Mouse (Mus musculus): Measurements from ENCODE around the gene Itprid1. TPM values are rescaled to one million over a fixed set of nuclear protein-coding genes. Genes with fewer than 3 reads are reported as not detected.

The Itprid1 gene
- polyA plus RNA-seq, 1 experiment from 2014 or later, result not detected

- Histone ChIP-seq H3K36me3 (no peaks in the 10 kb centered on the region), H3K9me3 (no peaks in the 10 kb centered on the region), H3K27ac (no peak overlapping the region), H3K4me1 (no peaks in the 10 kb centered on the region), H3K27me3 (ENCODE audit: insufficient read depth, poor library complexity, severe bottlenecking) (0 out of 2 replicates have a peak, but pooled peaks cover 4% of the 10 kb centered on the region), H3K4me3 (no peak overlapping the region)
- peak; percentile 17 for DNase-seq (ENCODE audit: low spot score)
- WGBS, result 55% methylated on average over 1 of the region's 1 CpGs
Measured at GRCm38 (mm10) chr6:55812353-55812752, 24.3 kb upstream of the Itprid1 start.

GRCm38 (mm10) chr6:55814184-55814926 is 22.3 kb upstream of the Itprid1 start:
- no peak overlapping the region for H3K27ac ChIP-seq
- H3K4me3 ChIP-seq, result no peak overlapping the region
- no peaks in the 10 kb centered on the region for H3K9me3 ChIP-seq
- no peak for DNase-seq (ENCODE audit: low spot score)
- WGBS, result 66% methylated on average over 12 of the region's 12 CpGs
- no peaks in the 10 kb centered on the region for H3K36me3 ChIP-seq
- H3K27me3 ChIP-seq (ENCODE audit: insufficient read depth, poor library complexity, severe bottlenecking), result 0 out of 2 replicates have a peak, but pooled peaks cover 4% of the 10 kb centered on the region
- no peaks in the 10 kb centered on the region for H3K4me1 ChIP-seq

GRCm38 (mm10) chr6:55816911-55817310 is 19.8 kb upstream of the Itprid1 start:
- Histone ChIP-seq H3K27me3 (ENCODE audit: insufficient read depth, poor library complexity, severe bottlenecking) (no peaks in the 10 kb centered on the region), H3K36me3 (no peaks in the 10 kb centered on the region), H3K4me3 (no peak overlapping the region), H3K4me1 (no peaks in the 10 kb centered on the region), H3K27ac (no peak overlapping the region), H3K9me3 (no peaks in the 10 kb centered on the region)
- no peak for DNase-seq (ENCODE audit: low spot score)
- WGBS, result 73% methylated on average over 5 of the region's 5 CpGs

- Histone ChIP-seq H3K4me1 (no peaks in the 10 kb centered on the region), H3K4me3 (no peak overlapping the region), H3K36me3 (no peaks in the 10 kb centered on the region), H3K27me3 (ENCODE audit: insufficient read depth, poor library complexity, severe bottlenecking) (no peaks in the 10 kb centered on the region), H3K27ac (no peak overlapping the region), H3K9me3 (no peaks in the 10 kb centered on the region)
- DNase-seq (ENCODE audit: low spot score), result no peak
- whole genome bisulfite sequencing, result 81% methylated on average over 6 of the region's 6 CpGs
Measured at GRCm38 (mm10) chr6:55829722-55830121, 7.0 kb upstream of the Itprid1 start.

DNA sequence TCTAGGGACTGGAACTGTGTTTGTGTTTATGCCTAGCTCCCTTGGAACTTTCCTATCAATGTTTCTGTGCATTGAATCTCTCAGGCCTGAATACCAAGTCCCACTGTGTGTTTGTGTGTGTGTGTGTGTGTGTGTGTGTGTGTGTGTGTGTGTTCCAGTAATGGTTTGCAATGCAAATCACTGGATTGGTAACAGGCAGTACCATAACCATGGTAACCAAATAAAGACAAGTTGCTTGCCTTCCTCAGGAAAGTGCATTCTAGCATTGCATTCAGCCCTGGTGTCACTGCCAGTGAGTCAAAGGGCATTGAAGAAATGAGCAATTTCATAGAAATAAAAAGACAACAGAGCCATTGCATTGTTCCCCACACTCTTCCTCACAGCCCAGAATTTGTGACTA is 15.9 kb downstream of the Itprid1 start:
- no peaks in the 10 kb centered on the region for H3K27me3 ChIP-seq (ENCODE audit: insufficient read depth, poor library complexity, severe bottlenecking)
- H3K36me3 ChIP-seq, result no peaks in the 10 kb centered on the region
- no peaks in the 10 kb centered on the region for H3K9me3 ChIP-seq
- no peak overlapping the region for H3K4me3 ChIP-seq
- H3K4me1 ChIP-seq, result no peaks in the 10 kb centered on the region
- no peak for DNase-seq (ENCODE audit: low spot score)
- H3K27ac ChIP-seq, result no peak overlapping the region

- H3K4me1 ChIP-seq, result no peaks in the 10 kb centered on the region
- H3K27ac ChIP-seq, result no peak overlapping the region
- DNase-seq (ENCODE audit: low spot score), result no peak
- no peaks in the 10 kb centered on the region for H3K9me3 ChIP-seq
- no peaks in the 10 kb centered on the region for H3K36me3 ChIP-seq
- WGBS, result 87% methylated on average over 4 of the region's 4 CpGs
- no peaks in the 10 kb centered on the region for H3K27me3 ChIP-seq (ENCODE audit: insufficient read depth, poor library complexity, severe bottlenecking)
- no peak overlapping the region for H3K4me3 ChIP-seq
Measured at GRCm38 (mm10) chr6:55856085-55856484, 19.4 kb downstream of the Itprid1 start.

- 54% methylated on average over 2 of the region's 2 CpGs for WGBS
- H3K4me3 ChIP-seq, result no peak overlapping the region
Measured at GRCm38 (mm10) chr6:55865206-55865605, 28.5 kb downstream of the Itprid1 start.

DNA sequence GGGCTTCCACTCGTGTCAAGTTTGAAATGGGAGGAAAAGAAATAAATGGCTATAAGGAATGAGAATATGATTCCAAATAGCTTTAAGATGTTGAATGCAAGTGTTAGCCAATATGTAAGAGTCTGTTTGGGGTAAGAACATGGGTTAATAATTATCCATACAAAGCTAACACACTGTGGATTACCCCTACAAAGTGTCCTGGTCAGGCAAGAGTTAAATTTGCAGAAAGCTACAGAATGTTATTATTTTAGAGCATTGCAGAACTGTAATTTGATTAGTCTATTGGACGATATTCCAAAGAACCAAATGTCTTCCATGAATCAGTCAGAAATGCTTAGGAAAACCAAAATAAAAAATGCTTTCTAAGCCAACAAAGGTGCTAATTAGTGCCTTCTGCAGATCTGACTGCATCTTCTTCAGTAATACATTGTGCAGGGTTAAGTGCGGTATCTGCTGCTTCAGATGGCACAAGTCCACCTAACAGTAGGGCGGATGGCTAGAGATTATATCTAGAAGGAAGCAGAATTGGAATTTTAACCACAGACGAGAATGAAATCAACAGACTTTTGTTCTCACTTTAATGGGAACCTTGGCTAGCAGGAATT is 42.8 kb downstream of the Itprid1 start:
- Histone ChIP-seq H3K4me3 (no peak overlapping the region), H3K4me1 (no peaks in the 10 kb centered on the region), H3K27me3 (ENCODE audit: insufficient read depth, poor library complexity, severe bottlenecking) (no peaks in the 10 kb centered on the region), H3K9me3 (no peaks in the 10 kb centered on the region), H3K36me3 (no peaks in the 10 kb centered on the region), H3K27ac (no peak overlapping the region)
- WGBS, result 70% methylated on average over 5 of the region's 5 CpGs
- no peak for DNase-seq (ENCODE audit: low spot score)

More at GRCm38 (mm10) chr6:55865206-55865605, 28.5 kb downstream of the Itprid1 start:
- Histone ChIP-seq H3K27me3 (ENCODE audit: insufficient read depth, poor library complexity, severe bottlenecking) (no peaks in the 10 kb centered on the region), H3K4me1 (no peaks in the 10 kb centered on the region), H3K36me3 (no peaks in the 10 kb centered on the region), H3K9me3 (no peaks in the 10 kb centered on the region), H3K27ac (no peak overlapping the region)
- no peak for DNase-seq (ENCODE audit: low spot score)

DNA sequence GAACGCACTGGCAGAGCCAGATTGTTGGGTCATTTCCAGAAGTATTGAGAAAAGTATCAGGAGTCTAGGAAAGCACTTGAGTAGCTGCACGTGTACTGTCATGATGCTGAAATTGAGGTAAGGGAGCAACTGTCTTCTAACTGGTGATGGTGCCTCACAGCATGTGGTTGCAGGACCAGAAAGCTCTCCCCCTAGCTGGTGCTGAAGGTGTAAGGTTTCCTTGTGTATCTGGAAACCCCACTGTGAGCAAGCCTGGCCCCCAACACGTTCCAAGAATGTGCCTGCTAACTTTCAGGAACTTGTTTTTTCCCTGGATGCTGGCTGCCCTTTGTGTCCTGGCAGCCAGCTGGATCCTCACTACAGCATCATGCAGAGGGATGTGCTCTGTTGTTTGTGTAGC is 44.2 kb downstream of the Itprid1 start:
- no peaks in the 10 kb centered on the region for H3K4me1 ChIP-seq

GRCm38 (mm10) chr6:55887598-55887997 is 50.9 kb downstream of the Itprid1 start:
- DNase-seq (ENCODE audit: low spot score), result no peak
- no peak overlapping the region for H3K4me3 ChIP-seq
- no peaks in the 10 kb centered on the region for H3K4me1 ChIP-seq
- no peaks in the 10 kb centered on the region for H3K36me3 ChIP-seq
- H3K27ac ChIP-seq, result no peak overlapping the region
- H3K9me3 ChIP-seq, result no peaks in the 10 kb centered on the region
- H3K27me3 ChIP-seq (ENCODE audit: insufficient read depth, poor library complexity, severe bottlenecking), result no peaks in the 10 kb centered on the region
- WGBS, result 74% methylated on average over 1 of the region's 1 CpGs

More for the DNA sequence above, 44.2 kb downstream of the Itprid1 start:
- Histone ChIP-seq H3K4me3 (no peak overlapping the region), H3K9me3 (no peaks in the 10 kb centered on the region), H3K27ac (no peak overlapping the region), H3K27me3 (ENCODE audit: insufficient read depth, poor library complexity, severe bottlenecking) (no peaks in the 10 kb centered on the region), H3K36me3 (no peaks in the 10 kb centered on the region)
- 11% methylated on average over 3 of the region's 3 CpGs for WGBS
- DNase-seq (ENCODE audit: low spot score), result no peak

GRCm38 (mm10) chr6:55901568-55902328 is 65.1 kb downstream of the Itprid1 start:
- no peaks in the 10 kb centered on the region for H3K9me3 ChIP-seq
- H3K36me3 ChIP-seq, result no peaks in the 10 kb centered on the region
- no peak overlapping the region for H3K4me3 ChIP-seq
- no peak overlapping the region for H3K27ac ChIP-seq
- H3K4me1 ChIP-seq, result no peaks in the 10 kb centered on the region
- DNase-seq (ENCODE audit: low spot score), result no peak
- 77% methylated on average over 5 of the region's 5 CpGs for WGBS
- no peaks in the 10 kb centered on the region for H3K27me3 ChIP-seq (ENCODE audit: insufficient read depth, poor library complexity, severe bottlenecking)

DNA sequence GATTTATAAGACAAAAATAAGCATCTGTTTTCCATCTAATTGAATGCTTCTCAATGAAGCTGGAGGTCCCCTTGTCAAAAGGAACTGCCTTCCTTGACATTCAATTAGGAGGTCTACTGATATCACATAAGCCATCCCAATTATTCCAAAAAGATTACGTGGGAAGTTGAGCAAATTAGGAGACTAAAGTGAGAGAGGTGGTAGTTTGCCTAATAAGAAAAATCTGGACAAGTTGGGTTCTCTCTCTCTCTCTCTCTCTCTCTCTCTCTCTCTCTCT is 65.6 kb downstream of the Itprid1 start:
- Histone ChIP-seq H3K27ac (no peak overlapping the region), H3K27me3 (ENCODE audit: insufficient read depth, poor library complexity, severe bottlenecking) (no peaks in the 10 kb centered on the region), H3K4me1 (no peaks in the 10 kb centered on the region), H3K4me3 (no peak overlapping the region), H3K36me3 (no peaks in the 10 kb centered on the region), H3K9me3 (no peaks in the 10 kb centered on the region)
- no peak for DNase-seq (ENCODE audit: low spot score)
- 73% methylated on average over 1 of the region's 1 CpGs for WGBS

GRCm38 (mm10) chr6:55919206-55919605 is 82.5 kb downstream of the Itprid1 start:
- 77% methylated on average over 5 of the region's 5 CpGs for WGBS
- DNase-seq (ENCODE audit: low spot score), result no peak
- H3K4me1 ChIP-seq, result no peaks in the 10 kb centered on the region

More at GRCm38 (mm10) chr6:55919206-55919605, 82.5 kb downstream of the Itprid1 start:
- Histone ChIP-seq H3K27me3 (ENCODE audit: insufficient read depth, poor library complexity, severe bottlenecking) (no peaks in the 10 kb centered on the region), H3K27ac (no peak overlapping the region), H3K9me3 (no peaks in the 10 kb centered on the region), H3K36me3 (no peaks in the 10 kb centered on the region), H3K4me3 (no peak overlapping the region)
